Mouse (Mus musculus): ENCODE results near the gene Hsd17b13.
A peak's percentile ranks its signal among the peaks of the same experiment; 100 is the strongest.
"Not testable (repeated sequence)": the region's sequence is repeated elsewhere in the genome, so short reads cannot be mapped to it uniquely, and the experiment has no call there.

Hsd17b13 gene

GRCm38 (mm10) chr5:103977297-103977696 lies at the start of gene Hsd17b13:
Gene Hsd17b13, minus strand, starts transcription at chr5:103977410.
- DNase-seq: no peak

DNA sequence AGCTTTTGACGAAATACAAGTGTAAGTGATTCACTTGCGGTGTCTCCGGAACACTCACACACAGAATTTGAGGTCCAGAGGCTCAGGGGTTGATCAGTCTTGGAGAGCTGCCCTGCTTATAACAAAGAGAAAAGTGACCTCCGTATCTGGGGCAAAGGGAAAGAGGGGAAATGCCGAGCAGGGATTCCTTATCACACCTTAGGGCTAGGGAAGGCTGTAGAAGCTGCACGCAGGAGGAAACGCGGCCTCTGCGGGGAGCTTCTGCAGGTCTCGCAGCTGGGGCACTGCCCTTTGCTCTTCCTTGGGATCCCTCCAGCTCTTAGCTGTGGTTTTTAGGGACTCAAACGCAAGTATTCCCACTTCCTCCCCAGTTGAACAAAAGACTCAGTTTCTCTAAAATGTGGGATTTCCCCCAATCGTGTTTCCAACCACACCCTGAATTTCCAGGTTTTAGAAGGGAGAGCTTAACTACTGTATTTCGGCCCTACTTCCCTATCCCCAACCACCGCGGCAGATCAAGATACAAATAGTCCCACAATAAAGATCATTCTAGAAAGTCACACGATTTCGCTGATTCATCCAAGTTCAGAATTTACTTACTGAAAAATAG lies 48.1 kb upstream of the Hsd17b13 start:
- no peak for DNase-seq

- DNase-seq: no peak
These were observed 47.6 kb upstream of the Hsd17b13 start for GRCm38 (mm10) chr5:104024762-104025161.

GRCm38 (mm10) chr5:104024193-104024592 lies 47.0 kb upstream of the Hsd17b13 start:
- not testable (repeated sequence) for DNase-seq

GRCm38 (mm10) chr5:104023289-104024020 lies 46.2 kb upstream of the Hsd17b13 start:
- no peak for DNase-seq

- no peak for DNase-seq
These were observed 45.3 kb upstream of the Hsd17b13 start for GRCm38 (mm10) chr5:104022558-104022957.

GRCm38 (mm10) chr5:104021597-104022378 lies 44.6 kb upstream of the Hsd17b13 start, which contains the start of gene Hsd17b11:
Gene Hsd17b11, minus strand, starts transcription at chr5:104021919.
- peak; percentile 57 for DNase-seq

DNA sequence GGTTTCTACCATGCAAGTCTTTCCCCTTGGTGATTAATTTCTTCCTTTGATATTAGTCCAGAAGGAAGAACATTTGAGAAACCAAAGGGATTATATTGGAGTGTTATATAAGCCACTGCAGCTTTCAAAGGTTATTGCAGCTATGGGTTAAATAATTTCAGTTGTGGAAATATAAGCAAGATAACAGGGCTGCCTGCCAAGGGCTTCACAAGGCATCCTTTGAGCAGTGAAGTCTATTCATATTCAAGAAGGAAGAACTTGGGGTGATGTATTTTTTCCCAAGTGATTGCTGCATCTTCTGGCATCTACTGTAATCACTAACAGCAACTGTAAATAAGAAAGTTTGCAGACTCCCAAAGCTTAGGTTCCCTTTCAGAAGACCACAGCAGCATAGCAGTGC lies 34.2 kb upstream of the Hsd17b13 start:
- no peak for DNase-seq

DNA sequence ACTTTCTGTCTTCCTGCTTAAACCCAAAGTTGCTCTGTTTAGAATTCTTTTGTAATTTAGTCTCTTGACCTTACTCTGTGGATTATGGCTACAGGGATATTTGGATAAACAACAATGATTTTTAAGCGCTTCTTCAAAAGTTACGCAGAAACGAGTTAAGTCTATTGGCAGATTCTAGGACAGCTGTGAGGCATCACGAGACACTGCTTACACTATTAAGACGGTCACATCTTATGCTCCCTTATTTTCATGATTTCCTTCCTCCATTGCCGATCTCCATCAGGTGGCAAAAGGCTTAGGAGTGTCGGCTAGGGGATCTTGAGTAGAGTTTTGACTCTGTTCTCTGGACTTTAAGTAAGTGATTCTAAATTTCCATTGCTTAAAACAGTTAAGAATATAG lies 33.1 kb upstream of the Hsd17b13 start:
- no peak for DNase-seq

GRCm38 (mm10) chr5:104009421-104009820 lies 32.2 kb upstream of the Hsd17b13 start:
- DNase-seq: no peak

DNA sequence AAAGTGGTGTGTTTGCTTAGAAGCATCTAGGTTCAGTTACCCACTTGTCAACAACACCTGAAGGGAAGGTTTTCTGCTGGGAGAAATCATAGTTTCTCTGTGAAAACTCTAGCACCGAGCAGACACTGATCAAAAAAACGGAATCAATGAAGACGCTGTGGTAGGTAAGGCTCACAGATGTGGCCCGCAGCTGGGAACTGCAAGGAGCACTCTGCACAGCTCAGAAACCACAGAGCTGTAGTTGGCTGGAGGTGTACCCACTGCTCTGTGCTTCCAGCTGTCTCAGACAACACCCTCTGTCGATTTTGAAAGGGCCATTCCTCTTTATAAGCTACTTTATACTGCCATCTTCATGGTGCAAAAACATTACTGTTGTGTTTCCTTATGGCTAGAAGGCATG lies 30.6 kb upstream of the Hsd17b13 start:
- DNase-seq: no peak

- no peak for DNase-seq
These were observed 29.6 kb upstream of the Hsd17b13 start for GRCm38 (mm10) chr5:104006811-104007210.

GRCm38 (mm10) chr5:104003955-104004354 lies 26.7 kb upstream of the Hsd17b13 start:
- DNase-seq: no peak

- no peak for DNase-seq
These were observed 26.2 kb upstream of the Hsd17b13 start for GRCm38 (mm10) chr5:104003256-104003931.

GRCm38 (mm10) chr5:104002549-104003255 lies 25.5 kb upstream of the Hsd17b13 start:
- no peak for DNase-seq

DNA sequence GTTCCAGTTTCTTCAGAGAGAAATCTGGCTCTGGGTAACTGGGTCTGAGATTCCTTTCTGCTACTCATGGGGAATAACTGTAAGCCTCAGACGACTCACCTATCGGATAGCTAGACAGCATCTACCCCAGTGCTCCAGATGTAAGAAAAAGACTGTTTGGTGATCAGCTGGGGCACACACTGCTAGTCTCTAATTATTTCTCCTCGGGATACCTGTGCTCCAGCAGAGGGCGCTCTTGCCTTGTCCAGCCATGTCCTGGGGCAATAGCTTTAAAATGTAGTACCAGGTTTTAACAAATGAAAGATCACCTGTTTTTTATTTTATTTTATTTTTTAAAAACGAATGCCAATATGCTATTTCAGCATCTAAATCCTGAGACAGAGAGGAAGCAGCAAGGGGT lies 22.5 kb upstream of the Hsd17b13 start:
- peak; percentile 88 for DNase-seq

DNA sequence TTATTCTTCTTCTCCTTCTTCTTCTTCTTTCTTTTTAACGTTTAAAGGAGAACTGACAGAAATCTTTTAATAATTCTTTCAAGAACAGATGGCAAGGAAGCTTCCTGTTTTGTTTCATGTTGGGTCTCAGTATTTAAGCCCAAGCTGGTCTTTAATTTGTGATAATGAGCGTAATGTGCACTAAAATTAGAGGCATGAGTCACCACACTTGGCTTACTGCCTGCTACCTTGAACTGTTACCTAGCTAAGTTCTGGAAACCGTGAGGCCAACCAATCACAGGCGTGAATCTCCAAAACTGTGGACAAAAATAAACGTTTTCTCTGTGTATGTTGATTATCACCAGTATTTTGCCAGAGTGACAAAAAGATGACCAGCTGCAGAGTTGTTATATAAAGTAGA lies 21.5 kb upstream of the Hsd17b13 start:
- DNase-seq: no peak

GRCm38 (mm10) chr5:103995181-103995580 lies 18.0 kb upstream of the Hsd17b13 start:
- DNase-seq: no peak

DNA sequence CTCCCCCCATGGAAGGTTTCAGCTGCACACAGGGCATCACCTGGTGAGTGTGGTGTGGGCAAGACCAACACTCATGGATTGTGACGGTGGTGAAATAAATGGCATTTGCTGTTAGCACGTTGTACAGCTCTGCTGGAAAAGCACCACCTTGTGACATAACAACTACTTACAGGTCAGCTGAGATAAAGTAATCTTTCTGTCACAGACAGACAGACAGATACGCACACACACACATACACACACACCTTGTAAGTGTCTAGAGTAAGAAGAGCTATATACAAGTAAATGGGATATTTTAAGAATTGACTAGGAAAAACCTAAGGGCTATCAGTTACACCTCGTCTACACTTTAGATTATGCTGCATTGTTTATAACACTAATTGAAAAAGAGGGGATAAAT lies 17.5 kb upstream of the Hsd17b13 start:
- no peak for DNase-seq

DNA sequence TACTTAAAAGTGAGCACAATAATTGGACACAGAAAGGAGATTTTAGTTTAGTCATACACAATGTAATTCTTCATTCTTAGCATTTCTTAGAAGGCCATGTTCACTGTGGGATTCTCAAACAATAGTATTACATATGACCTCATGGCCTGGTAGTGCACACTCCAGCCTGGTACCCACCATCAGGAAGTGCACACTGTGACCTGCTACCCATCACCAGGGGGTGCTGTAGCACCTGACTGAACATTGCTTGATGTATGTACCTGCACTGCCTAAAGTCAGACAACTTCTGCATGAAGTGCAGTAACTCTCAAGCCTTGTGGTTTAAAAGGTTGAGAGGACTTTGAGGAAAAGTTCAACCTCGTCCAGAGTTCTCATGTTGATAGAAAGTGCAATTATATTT lies 16.4 kb upstream of the Hsd17b13 start:
- no peak for DNase-seq

DNA sequence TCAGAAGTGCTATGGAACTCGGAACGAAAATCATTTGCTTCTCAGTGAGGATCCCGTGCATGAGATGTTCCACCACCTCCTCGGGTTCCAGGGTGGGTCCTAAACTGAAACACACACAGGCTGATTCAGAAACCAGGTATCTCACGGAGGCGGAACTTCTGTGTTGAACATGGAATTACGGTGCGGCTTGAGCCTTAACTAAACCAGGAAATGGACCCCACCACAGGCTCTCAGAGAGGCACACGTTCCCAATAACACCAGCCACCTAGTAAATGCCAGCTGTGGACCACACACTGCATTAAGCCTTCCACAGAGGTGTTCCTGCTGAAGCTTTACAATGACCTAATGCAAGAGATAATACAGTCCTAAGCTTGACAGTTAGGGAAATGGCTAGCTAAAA lies 15.6 kb upstream of the Hsd17b13 start:
- DNase-seq: no peak

Data from right cerebral cortex, postnatal 4 days (tissue).